Mouse (Mus musculus) embryonic facial prominence, embryonic 11.5 days (tissue): ENCODE results near the gene Gatad2b. TPM values are rescaled to one million over a fixed set of nuclear protein-coding genes. Genes with fewer than 3 reads are reported as not detected.
A peak's percentile ranks its signal among the peaks of the same experiment; 100 is the strongest.

Source experiments
- ATAC-seq: fragments of 200-750 bp; cut with Nextera tagmentation; replicated peaks from 2 replicates; pipeline ENCODE4 v1.8.0; 2017; ENCODE audit warnings: low read depth; ENCODE audit not compliant: insufficient number of reproducible peaks, low FRiP score, low TSS enrichment
- DNase-seq: peaks from one replicate; pipeline ENCODE4 v3.0.0-alpha.2; 2015; ENCODE audit warnings: low spot score
- H3K27ac ChIP-seq: fragments of 300-500 bp; sonication (generic); replicated peaks from 2 replicates; pipeline ENCODE4 v1.5.1; 2014; ENCODE audit warnings: mild to moderate bottlenecking, low read depth, low read length, control low read depth
- H3K27me3 ChIP-seq: fragments of 300-500 bp; sonication (generic); 2 replicates; pipeline ENCODE4 v1.6.1; 2014; ENCODE audit warnings: mild to moderate bottlenecking, low read length, moderate library complexity, mixed read lengths; ENCODE audit not compliant: control insufficient read depth, insufficient read depth
- H3K36me3 ChIP-seq: fragments of 300-500 bp; sonication (generic); replicated peaks from 2 replicates; pipeline ENCODE4 v1.6.1; 2014; ENCODE audit warnings: low read depth, mild to moderate bottlenecking, low read length, moderate library complexity, mixed read lengths; ENCODE audit not compliant: control insufficient read depth, insufficient read depth
- H3K4me1 ChIP-seq: fragments of 300-500 bp; sonication (generic); 2 replicates; pipeline ENCODE4 v1.6.1; 2014; ENCODE audit warnings: low read length, mixed read lengths; ENCODE audit not compliant: control insufficient read depth, insufficient read depth
- H3K4me2 ChIP-seq: fragments of 300-500 bp; sonication (generic); 2 replicates; pipeline ENCODE4 v1.6.1; 2014; ENCODE audit warnings: low read depth, mild to moderate bottlenecking, control low read depth, low read length, moderate library complexity
- H3K4me3 ChIP-seq: fragments of 300-500 bp; sonication (generic); 2 replicates; pipeline ENCODE4 v1.5.1; 2014; ENCODE audit warnings: low read depth, low read length, control low read depth
- H3K9ac ChIP-seq: fragments of 300-500 bp; sonication (generic); replicated peaks from 2 replicates; pipeline ENCODE4 v1.6.1; 2014; ENCODE audit warnings: mild to moderate bottlenecking, control low read depth, low read length
- H3K9me3 ChIP-seq: fragments of 300-500 bp; sonication (generic); replicated peaks from 2 replicates; pipeline ENCODE4 v1.6.1; 2016; ENCODE audit warnings: mild to moderate bottlenecking, low read length, inconsistent platforms, mixed read lengths; ENCODE audit not compliant: control insufficient read depth
- WGBS: fragments of 180-500 bp; shearing (Covaris S2); extraction: QIAGEN DNeasy Blood & Tissue Kit; methylation state at CpG from one replicate; pipeline ENCODE4 v1.1.7; 2014; 5-methylcytosine and 5-hydroxymethylcytosine counted together
- polyA plus RNA-seq: library from polyadenylated mRNA; unstranded; fragments of >200 nt; fragmentation: Nextera tagmentation; extraction: Ambion mirVana; gene quantifications from 2 replicates; pipeline ENCODE4 v1.2.1, GENCODE M21; 2014

The Gatad2b gene
- polyA plus RNA-seq, 1 experiment from 2014 or later = 12.6 TPM

DNA sequence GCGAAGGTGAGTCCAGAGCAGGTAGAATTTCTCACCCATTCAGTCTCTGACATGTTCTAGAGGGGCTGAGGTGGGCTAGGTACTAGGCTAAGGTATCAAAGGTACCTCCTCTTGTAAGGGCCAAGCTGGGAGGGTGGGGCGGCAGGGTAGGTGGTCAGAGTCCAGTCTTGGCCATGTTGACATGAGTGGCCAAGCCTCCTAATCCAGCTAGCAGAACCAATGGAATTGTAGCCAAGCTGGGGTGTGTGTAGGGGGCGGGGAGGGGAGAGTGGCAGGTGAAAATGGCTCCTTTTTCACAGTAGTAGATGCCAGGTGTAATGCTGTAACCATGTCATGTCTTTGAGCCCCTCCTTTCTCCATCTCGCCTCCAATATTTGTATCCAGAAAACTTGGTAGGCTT, 34.5 kb upstream of the Gatad2b start:
- Histone ChIP-seq H3K27ac (no peak overlapping the region), H3K27me3 (no peaks in the 10 kb centered on the region), H3K4me2 (no peak overlapping the region), H3K36me3 (peaks cover 8% of the 10 kb centered on the region; the same call in 1 of the 2 replicates), H3K4me3 (no peak overlapping the region), H3K9me3 (no peaks in the 10 kb centered on the region), H3K4me1 (peaks cover 5% of the 10 kb centered on the region; the same call in 1 of the 2 replicates), H3K9ac (no peak overlapping the region)
- 92% methylated on average over 4 of the region's 4 CpGs for WGBS
- no peak for ATAC-seq
- DNase-seq = no peak

GRCm38 (mm10) chr3:90263121-90263771, 29.7 kb upstream of the Gatad2b start:
- no peak overlapping the region for H3K9ac ChIP-seq
- DNase-seq (no peak), ATAC-seq (no peak)
- no peaks in the 10 kb centered on the region for H3K9me3 ChIP-seq
- H3K27ac ChIP-seq = no peak overlapping the region
- no peaks in the 10 kb centered on the region for H3K27me3 ChIP-seq
- 80% methylated on average over 5 of the region's 5 CpGs for WGBS
- H3K4me3 ChIP-seq = no peak overlapping the region
- H3K4me2 ChIP-seq = no peak overlapping the region
- peaks cover 8% of the 10 kb centered on the region; the same call in 1 of the 2 replicates for H3K36me3 ChIP-seq
- no peaks in the 10 kb centered on the region; the same call in 1 of the 2 replicates for H3K4me1 ChIP-seq

DNA sequence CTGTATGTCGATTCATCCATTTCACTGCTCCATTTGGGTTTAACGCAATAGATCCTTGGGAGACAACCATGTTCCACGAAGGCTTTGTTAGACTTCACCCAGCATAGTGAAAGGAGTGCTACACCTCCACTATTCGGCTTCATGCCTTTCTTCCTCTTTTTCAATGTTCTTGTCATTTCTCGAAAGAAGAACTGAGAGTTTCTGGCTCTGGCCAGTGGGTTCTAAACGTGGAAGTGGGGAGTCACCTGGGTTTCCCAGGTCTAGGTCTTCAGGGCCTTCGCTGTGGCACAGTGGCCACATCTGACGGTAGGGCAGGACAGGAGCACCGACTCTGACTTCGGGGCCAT, 28.3 kb upstream of the Gatad2b start:
- Histone ChIP-seq H3K9me3 (no peaks in the 10 kb centered on the region), H3K4me1 (no peaks in the 10 kb centered on the region; the same call in 1 of the 2 replicates), H3K36me3 (peaks cover 6% of the 10 kb centered on the region; the same call in 1 of the 2 replicates), H3K27ac (peak overlapping the region; percentile 94; the same call in 1 of the 2 replicates), H3K4me3 (peak overlapping the region; percentile 70), H3K9ac (no peak overlapping the region; the same call in 1 of the 2 replicates), H3K4me2 (no peak overlapping the region; the same call in 1 of the 2 replicates), H3K27me3 (no peaks in the 10 kb centered on the region)
- DNase-seq = no peak
- 34% methylated on average over 10 of the region's 10 CpGs for WGBS
- no peak for ATAC-seq

DNA sequence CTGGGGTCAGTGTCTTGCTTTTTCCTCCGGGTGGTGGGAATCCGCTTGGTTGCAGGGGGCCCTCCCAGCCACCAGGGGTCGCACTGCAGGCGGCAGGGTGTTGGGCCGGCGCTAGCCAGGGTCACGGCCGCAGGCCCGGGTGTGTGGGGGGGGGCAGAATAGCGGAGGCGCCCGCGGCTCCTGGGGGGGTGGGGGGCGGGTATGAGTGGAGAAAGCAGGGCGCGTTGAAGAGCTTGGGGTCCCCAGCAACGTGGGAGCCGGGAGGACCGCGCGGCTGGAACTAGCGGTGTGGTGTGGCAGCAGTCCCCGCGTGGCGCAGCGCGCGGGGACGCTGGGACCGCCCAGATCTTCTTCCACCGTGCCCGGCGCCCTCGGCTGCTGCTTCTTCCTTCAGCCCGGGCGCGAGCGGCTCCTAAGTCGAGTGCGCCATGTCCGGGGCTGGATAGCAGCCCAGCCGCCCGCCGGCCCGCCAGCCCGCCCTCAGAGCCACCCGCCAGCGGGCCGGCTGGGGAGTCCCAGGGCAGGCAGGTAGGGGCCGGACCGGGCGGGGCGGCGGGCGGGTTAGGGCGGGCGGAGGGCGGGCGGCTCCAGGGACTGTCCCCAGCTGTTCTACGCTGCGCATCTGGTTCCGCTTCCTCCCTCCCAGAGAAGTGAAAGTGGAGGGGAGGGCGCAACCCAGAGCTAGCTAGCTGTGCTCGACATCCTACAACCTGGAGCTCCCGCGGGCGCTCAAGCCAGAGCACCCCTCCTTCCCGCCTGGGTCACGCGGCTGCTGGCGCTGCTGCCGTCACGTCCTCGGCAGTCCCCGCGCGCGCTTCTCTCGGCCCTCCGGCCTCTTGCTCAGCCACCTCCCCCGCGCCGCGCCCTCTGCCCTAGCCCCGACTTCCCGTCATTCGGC, 27.7 kb upstream of the Gatad2b start, which contains the start of gene Dennd4b:
Gene Dennd4b (plus strand): TSS at position 152 of the 898 bp plus-strand sequence.
- Histone ChIP-seq H3K27me3 (no peaks in the 10 kb centered on the region), H3K36me3 (peaks cover 6% of the 10 kb centered on the region; the same call in 1 of the 2 replicates), H3K9ac (peak within 1 kb of the TSS; percentile 90), H3K4me3 (peak within 1 kb of the TSS; percentile 70), H3K4me1 (no peaks in the 10 kb centered on the region; the same call in 1 of the 2 replicates), H3K9me3 (no peaks in the 10 kb centered on the region), H3K27ac (peak within 1 kb of the TSS; percentile 94), H3K4me2 (peak within 1 kb of the TSS; percentile 88)
- ATAC-seq (peak; percentile 88), DNase-seq (peak; percentile 84)
- under 1% methylated on average over 63 of the region's 87 CpGs for WGBS

- peak; percentile 38 for ATAC-seq
- no peaks in the 10 kb centered on the region; the same call in 1 of the 2 replicates for H3K4me1 ChIP-seq
- no peaks in the 10 kb centered on the region for H3K9me3 ChIP-seq
- no peaks in the 10 kb centered on the region for H3K27me3 ChIP-seq
- peak overlapping the region; percentile 70 for H3K4me3 ChIP-seq
- WGBS = 27% methylated on average over 16 of the region's 16 CpGs
- H3K36me3 ChIP-seq = peaks cover 4% of the 10 kb centered on the region; the same call in 1 of the 2 replicates
- H3K9ac ChIP-seq = peak overlapping the region; percentile 90
- H3K27ac ChIP-seq = peak overlapping the region; percentile 94
- peak overlapping the region; percentile 88 for H3K4me2 ChIP-seq
- DNase-seq = no peak
Observed at GRCm38 (mm10) chr3:90265932-90266741, 26.8 kb upstream of the Gatad2b start.

GRCm38 (mm10) chr3:90266901-90267775, 25.8 kb upstream of the Gatad2b start:
- 93% methylated on average over 20 of the region's 20 CpGs for WGBS
- Histone ChIP-seq H3K4me1 (no peaks in the 10 kb centered on the region; the same call in 1 of the 2 replicates), H3K27ac (no peak overlapping the region), H3K4me3 (no peak overlapping the region), H3K27me3 (no peaks in the 10 kb centered on the region), H3K4me2 (no peak overlapping the region), H3K9ac (no peak overlapping the region; the same call in 1 of the 2 replicates), H3K9me3 (no peaks in the 10 kb centered on the region), H3K36me3 (peaks cover 4% of the 10 kb centered on the region; the same call in 1 of the 2 replicates)
- no peak for ATAC-seq
- DNase-seq = no peak

- Histone ChIP-seq H3K27me3 (no peaks in the 10 kb centered on the region), H3K9me3 (no peaks in the 10 kb centered on the region), H3K4me3 (no peak overlapping the region), H3K9ac (no peak overlapping the region), H3K4me1 (no peaks in the 10 kb centered on the region; the same call in 1 of the 2 replicates), H3K36me3 (peaks cover 5% of the 10 kb centered on the region), H3K27ac (no peak overlapping the region), H3K4me2 (no peak overlapping the region)
- DNase-seq (no peak), ATAC-seq (no peak)
- 94% methylated on average over 11 of the region's 11 CpGs for WGBS
Observed at GRCm38 (mm10) chr3:90268190-90268589, 24.8 kb upstream of the Gatad2b start.
